Mouse (Mus musculus): ENCODE results near the gene Prr36.

Gene Prr36

GRCm38 (mm10) chr8:4239193-4239890 lies 22.1 kb upstream of the Prr36 start:
- DNase-seq (ENCODE audit: low read depth, low spot score): no peak

- peak; percentile 100 for DNase-seq (ENCODE audit: low read depth, low spot score)
These were observed 21.4 kb upstream of the Prr36 start, which contains the start of the genes Map2k7 and Gm49320 for GRCm38 (mm10) chr8:4238434-4239192. Gene Map2k7, plus strand, starts transcription at chr8:4238740. Gene Gm49320, plus strand, starts transcription at chr8:4238865.

DNA sequence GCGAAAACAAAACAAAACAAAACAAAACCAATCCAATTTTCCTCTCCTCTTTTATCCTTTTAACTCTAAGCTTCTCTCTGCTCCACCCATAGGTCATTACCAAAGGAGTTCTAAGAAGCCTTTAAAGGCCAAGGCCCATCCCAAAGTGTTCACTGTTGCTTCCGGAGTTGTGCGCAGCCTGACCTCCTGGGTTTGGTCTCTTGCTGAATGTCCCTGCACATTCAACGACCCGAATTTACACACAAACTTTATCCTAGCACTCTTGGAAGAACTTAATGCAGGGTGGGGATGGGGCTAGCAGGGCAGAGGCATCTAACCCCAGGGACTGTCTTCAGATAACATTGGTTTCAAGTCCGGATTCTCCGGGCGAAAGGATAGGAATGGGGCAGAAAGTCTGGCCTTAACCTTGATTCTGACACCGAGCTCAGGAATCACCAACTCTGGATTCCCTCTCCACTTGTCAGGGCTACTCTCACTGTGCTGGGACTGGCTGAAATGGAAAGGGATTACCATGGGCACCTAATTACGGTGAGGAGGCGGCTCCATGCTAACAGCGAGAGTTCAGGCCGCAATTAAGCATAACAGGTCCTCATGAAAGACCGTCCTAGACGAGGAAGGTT lies 20.7 kb upstream of the Prr36 start:
- no peak for DNase-seq (ENCODE audit: low read depth, low spot score)

DNA sequence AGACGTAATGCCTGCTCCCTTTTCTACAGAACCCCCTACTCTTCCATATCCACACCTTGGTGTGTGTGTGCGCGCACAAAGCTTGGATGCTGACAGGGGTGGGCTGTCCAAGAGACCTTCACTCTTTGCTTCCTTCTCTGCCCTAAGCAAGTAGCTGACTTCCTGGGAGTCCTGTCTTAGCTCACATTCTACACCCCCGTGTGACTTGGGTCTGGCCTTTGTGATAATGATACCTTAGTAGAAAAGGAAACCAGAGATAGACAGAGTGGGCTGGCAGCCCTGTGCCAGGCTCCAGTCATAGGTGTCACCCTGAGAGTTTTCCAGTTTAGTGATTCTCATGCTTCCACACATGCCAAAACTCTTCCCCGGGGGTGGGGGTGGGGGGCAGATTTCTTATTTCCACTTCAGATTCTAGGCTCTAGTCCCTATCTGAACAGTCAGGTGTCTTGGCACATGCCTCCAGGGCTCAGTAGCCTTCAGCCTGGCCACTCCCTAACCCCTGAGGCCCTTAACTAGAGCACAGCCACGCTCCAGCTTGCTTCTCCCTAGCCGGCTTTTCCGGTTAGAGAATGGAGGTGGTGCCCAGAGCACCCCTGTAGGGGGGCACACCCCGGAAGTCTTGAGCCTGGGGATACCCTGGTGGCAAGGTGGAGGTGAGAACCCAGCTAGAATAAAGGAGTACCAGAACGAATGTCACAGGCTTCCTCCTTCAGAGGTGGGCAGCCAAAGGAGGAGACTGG lies 13.5 kb upstream of the Prr36 start:
- no peak for DNase-seq (ENCODE audit: low read depth, low spot score)

GRCm38 (mm10) chr8:4229784-4230183 lies 12.5 kb upstream of the Prr36 start:
- DNase-seq (ENCODE audit: low read depth, low spot score): no peak

GRCm38 (mm10) chr8:4227919-4228318 lies 10.7 kb upstream of the Prr36 start:
- no peak for DNase-seq (ENCODE audit: low read depth, low spot score)

GRCm38 (mm10) chr8:4226739-4227347 lies 9.6 kb upstream of the Prr36 start, which contains the start of gene Lrrc8e:
Gene Lrrc8e, plus strand, starts transcription at chr8:4226827.
- no peak for DNase-seq (ENCODE audit: low read depth, low spot score)

- no peak for DNase-seq (ENCODE audit: low read depth, low spot score)
These were observed 9.1 kb upstream of the Prr36 start for GRCm38 (mm10) chr8:4226323-4226722.

GRCm38 (mm10) chr8:4222059-4222458 lies 4.8 kb upstream of the Prr36 start:
- no peak for DNase-seq (ENCODE audit: low read depth, low spot score)

GRCm38 (mm10) chr8:4219617-4220016 lies 2.4 kb upstream of the Prr36 start:
- peak; percentile 61 for DNase-seq (ENCODE audit: low read depth, low spot score)

DNA sequence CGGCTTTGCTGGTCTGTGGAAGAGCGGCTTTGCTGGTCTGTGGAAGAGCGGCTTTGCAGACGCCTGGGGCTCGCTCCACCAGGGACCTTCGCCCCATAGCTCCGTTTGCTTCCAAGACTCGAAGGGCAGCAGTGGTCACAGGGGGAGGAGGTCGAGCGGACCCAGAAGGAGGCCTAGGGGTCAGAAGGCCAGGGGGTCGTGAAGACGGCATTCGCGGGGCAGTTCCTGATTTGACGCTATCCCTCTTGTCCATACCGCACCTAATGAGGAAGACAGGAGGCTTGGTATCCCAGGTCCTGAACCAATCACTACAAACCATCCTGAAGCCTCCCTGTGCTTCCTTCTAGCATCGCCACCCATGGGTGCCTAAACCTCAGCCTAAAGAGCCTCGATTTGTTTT lies 963 bp downstream of the Prr36 start:
- DNase-seq (ENCODE audit: low read depth, low spot score): no peak

- DNase-seq (ENCODE audit: low read depth, low spot score): no peak
These were observed 3.0 kb downstream of the Prr36 start for GRCm38 (mm10) chr8:4214006-4214980.

GRCm38 (mm10) chr8:4213210-4214005 lies 3.9 kb downstream of the Prr36 start:
- no peak for DNase-seq (ENCODE audit: low read depth, low spot score)

GRCm38 (mm10) chr8:4212809-4213209 lies 4.5 kb downstream of the Prr36 start:
- DNase-seq (ENCODE audit: low read depth, low spot score): peak; percentile 58

- DNase-seq (ENCODE audit: low read depth, low spot score): no peak
These were observed 6.2 kb downstream of the Prr36 start for GRCm38 (mm10) chr8:4211097-4211496.

DNA sequence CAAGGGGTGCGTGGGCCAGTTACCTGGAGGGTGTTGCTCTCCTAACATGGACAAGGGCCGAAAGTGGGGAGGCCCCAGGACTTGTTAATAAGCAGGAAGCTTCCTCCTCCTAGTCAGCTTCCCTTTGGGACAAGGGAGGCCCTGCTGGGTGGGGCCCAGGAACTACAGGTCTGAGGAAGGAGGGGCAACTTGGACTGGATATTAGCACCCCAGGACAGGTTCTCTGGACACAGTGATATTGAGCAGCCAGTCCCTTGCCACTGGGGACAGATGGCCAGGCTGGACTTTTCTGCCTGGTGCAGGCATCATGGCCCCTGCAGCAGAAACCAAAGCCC lies 10.3 kb downstream of the Prr36 start:
- no peak for DNase-seq (ENCODE audit: low read depth, low spot score)

- DNase-seq (ENCODE audit: low read depth, low spot score): peak; percentile 77
These were observed 10.9 kb downstream of the Prr36 start for GRCm38 (mm10) chr8:4206182-4207015.
